Mouse (Mus musculus) layer of hippocampus, adult 18-20 months (tissue): ENCODE measurements around the gene Prdm10. TPM values are rescaled to one million over a fixed set of nuclear protein-coding genes. Genes with fewer than 3 reads are reported as not detected.

Source experiments
- total RNA-seq, 2 experiments: library from RNA; stranded (reverse); gene quantifications; 2 replicates each; pipeline ENCODE4 v1.2.3; 2021

Prdm10 gene
- total RNA-seq, 2 experiments from 2014 or later = 19.9 to 23.1 TPM

Other genes starting within 250 kb of the Prdm10 start
- 10 to 100 TPM; 40.3 to 40.8 TPM for gene Zbtb44, start 249.9 kb upstream of the Prdm10 start, total RNA-seq
- gene St14, start 148.7 kb upstream of the Prdm10 start, total RNA-seq = 1 to 10 TPM; 1.1 to 1.5 TPM
- 100 to 1,000 TPM; 460 to 466 TPM for gene Aplp2, start 68.7 kb upstream of the Prdm10 start, total RNA-seq
- gene Nfrkb, start 105.7 kb downstream of the Prdm10 start, total RNA-seq = 10 to 100 TPM; 27.9 to 28.6 TPM
- not detected for gene Tmem45b, start 183.9 kb downstream of the Prdm10 start, total RNA-seq